Mouse (Mus musculus) megakaryocyte, adult 5-6 weeks (primary cell): ENCODE measurements around the gene Impg1. TPM values are rescaled to one million over a fixed set of nuclear protein-coding genes. Genes with fewer than 3 reads are reported as not detected.
A peak's percentile ranks its signal among the peaks of the same experiment; 100 is the strongest.

Experiments used
- ATAC-seq: 2 replicates; pipeline ENCODE4 v1.8.0; 2016; ENCODE audit warnings: mild to moderate bottlenecking, inconsistent platforms; ENCODE audit not compliant: poor library complexity, severe bottlenecking
- total RNA-seq, 2 experiments: library from RNA; stranded (forward) in 1 of 2; stranded (reverse) in 1 of 2; fragments of 153-499, 151-499 nt in 1 of 2; fragments of 221-1000, 200-1000 nt in 1 of 2; gene quantifications; 2 replicates each; pipeline versions ENCODE4 v1.2.3 to v1.2.4; 2015 to 2017

Impg1 gene
- not detected in 2 replicates for total RNA-seq (2015)
- total RNA-seq (2017), result 0.04 TPM in 1 of 2 replicates, not detected in the other

GRCm38 (mm10) chr9:80465381-80465780, at the start of gene Impg1:
TSS of gene Impg1 (minus strand) at chr9:80465481.
- no peak for ATAC-seq

DNA sequence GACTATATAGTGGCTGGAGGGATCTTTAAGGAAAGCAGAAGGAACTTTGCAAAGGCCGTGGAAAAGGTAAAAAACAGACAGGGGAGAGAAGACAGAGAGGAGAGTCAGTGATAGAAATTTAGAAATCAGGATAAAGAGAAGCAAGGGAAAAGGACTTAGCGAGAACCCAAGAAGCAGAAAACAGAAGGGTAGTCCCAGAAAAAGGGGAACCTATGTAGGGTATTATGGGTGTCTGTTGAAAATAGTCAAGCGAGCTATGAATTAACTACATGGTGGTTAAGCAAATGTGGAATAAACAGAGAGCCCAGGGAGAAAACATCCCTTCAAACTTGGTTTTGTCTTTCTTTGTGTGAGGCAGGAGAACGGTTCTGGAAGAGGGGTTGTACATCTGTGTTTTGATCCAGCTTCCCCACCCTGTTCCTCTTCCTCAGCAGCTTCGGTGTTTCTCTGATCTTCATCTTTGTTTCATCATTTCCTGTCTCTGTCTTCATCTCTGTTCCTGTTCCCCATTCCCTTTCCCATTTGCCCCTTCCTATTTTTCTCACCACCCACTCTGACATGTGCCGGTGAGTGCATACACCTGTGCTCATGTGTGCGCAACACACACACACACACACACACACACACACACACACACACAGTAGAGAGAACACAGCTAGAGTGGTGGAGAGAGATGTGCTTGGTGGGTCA, 44.3 kb upstream of the Impg1 start:
- peak; percentile 84 for ATAC-seq

- ATAC-seq, result no peak
Observed at GRCm38 (mm10) chr9:80504496-80505012, 39.3 kb upstream of the Impg1 start.

- no peak for ATAC-seq
Observed at GRCm38 (mm10) chr9:80491591-80491990, 26.3 kb upstream of the Impg1 start.

DNA sequence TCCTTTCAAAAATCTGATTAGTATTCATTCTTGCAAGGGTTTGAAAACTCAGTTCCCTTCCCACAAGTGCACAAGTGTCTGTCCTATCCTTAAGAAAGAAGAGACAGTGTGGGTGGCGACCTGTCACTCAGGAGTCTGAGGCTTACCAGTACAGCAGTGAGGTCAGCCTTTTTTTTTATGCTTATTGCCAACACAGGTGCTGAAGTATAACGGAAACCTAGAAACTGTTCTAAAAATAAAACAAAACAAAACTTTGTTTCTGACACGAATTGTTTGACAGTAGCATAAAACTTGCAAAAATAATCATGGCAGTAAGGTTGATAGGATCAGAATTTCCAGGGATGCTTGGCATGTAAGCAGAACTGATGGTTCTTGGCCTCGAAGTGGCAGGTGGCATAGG, 4.9 kb downstream of the Impg1 start:
- ATAC-seq, result no peak

DNA sequence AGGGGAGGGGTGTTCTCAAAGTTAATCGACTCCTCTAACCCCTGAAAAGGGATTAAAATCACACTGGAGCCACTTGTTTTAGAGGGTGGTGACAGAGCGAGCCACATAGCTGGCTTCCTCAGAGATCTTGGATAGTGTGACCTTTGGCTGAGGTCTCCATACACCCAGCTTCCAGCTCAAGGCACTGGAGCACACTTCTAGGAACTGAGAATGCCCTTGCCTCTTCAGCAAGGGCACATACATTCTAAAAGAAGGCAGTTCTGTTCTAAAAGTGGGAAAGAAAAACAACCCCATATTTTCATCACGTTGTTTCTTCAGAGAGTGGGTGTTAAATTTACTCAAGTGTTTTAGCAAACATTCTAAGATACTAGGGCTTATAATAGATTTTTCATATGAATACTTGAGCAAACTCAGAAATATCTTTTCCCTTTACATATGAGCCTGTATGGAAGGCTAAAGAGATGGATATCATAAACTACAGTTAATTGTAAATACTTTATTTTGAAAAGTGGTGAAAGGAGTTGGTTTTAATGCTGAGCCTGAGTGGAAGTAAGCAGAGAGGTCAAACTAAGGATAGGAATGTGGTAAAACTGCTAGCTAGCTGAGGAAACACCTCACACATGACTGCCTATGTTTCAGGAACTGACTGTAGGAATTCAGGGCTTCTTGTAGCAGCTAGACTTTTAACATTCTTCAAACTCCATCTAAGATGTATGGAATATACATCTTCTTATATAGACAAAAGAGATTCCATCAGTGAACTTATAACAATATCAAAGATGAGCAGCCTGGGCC, 14.6 kb downstream of the Impg1 start:
- ATAC-seq, result no peak

- 0 out of 2 replicates have a peak, but pooled peaks have one; percentile 33 for ATAC-seq
Observed at GRCm38 (mm10) chr9:80441096-80441710, 24.1 kb downstream of the Impg1 start.

DNA sequence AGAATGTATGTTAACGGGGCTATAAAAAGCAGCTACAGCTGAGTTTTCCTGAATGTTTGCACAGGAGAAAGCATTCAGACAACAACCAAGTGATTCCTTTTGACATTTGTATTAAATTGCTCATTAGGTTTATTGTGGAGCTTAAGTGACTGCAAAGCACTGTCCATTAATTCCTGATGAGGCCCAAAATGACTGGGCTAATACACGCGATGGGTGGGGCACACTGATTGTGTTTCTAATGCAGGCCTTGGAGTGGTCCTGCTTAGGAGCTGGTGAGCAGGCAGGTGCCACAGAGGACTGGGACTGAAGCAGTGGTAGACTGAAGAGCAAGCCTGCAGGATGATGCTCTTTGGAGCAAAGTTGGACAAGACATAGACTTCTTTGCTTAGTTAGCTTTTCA, 73.9 kb downstream of the Impg1 start:
- ATAC-seq, result no peak

- ATAC-seq, result no peak
Observed at GRCm38 (mm10) chr9:80391002-80391401, 74.3 kb downstream of the Impg1 start.

DNA sequence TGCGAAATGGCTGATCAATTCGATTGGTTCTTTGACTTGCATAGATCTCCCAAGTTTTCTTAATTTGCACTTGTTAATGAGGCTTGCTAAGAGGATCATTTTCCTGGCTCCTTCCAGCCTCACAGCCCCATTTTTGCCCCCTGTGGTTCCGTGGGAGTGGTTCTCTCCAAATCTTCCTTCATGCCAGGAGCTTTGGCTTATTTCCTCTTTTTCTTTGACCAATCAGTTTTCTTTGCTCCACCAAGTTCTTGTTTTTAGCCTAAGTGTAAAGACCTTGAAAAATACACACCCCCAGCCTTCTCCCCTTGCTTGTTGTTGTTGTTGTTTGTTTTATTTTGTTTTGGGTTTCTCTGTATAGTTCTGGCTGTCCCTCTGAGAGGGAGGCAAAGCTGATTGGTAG, 77.4 kb downstream of the Impg1 start:
- ATAC-seq, result peak; percentile 58

DNA sequence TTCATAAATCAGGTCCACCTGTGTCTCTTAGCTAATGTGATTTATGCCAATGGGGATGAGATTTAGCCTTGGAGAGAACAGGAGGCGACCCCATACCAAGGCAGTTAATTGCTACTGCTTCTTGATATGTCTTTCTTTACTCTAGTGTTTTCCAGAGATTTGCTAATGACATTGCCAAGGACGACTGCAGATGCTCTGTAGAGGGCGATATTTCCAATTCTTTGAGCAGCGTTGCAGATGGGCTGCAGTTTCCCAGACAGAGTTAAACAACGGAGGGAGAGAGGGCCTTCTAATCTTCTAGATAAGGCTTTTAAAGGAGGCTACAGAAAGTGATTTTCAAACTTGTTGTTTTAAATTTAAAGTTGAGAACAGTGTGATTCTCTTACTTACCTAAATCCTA, 78.8 kb downstream of the Impg1 start:
- ATAC-seq, result no peak

DNA sequence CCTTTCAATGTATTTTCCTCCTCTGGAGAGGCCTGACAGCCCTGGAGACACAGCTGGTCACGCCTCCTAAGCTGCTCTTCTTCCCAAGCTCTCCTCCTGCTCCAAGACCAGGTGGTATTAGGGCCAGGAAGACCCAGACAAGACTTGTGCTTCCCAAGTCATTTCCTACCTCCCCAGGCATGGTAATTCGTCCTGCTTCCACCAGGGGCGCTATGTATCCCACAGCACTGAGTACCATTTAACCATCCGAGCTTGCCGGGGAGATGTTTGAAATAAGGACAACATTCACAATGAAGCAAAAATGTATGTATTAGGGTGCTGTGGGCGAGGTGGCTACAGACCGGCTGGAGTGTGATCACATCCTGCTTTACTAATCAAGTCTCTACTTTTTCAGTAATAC, 79.3 kb downstream of the Impg1 start:
- ATAC-seq, result peak; percentile 70

DNA sequence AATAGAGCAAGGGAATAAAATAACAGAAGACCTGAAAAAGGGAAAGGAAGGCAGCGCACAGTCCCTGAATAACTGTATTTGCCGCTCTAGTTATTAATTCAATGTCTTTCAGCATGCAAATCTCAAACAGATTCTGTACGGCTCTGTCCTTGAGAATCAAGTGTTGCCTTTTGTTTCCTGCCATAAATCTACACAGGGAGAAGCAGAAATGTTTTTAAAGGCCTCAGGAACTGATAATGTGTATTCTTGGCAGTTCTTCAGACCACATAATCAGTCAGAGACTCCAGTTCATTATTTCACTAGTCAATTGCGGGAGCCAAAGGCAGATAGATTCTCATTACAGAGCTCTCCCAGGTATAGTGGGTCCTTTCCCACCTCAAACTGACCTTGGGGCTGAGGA, 82.6 kb downstream of the Impg1 start:
- no peak for ATAC-seq

- ATAC-seq, result no peak
Observed at GRCm38 (mm10) chr9:80380078-80380645, 85.1 kb downstream of the Impg1 start.

DNA sequence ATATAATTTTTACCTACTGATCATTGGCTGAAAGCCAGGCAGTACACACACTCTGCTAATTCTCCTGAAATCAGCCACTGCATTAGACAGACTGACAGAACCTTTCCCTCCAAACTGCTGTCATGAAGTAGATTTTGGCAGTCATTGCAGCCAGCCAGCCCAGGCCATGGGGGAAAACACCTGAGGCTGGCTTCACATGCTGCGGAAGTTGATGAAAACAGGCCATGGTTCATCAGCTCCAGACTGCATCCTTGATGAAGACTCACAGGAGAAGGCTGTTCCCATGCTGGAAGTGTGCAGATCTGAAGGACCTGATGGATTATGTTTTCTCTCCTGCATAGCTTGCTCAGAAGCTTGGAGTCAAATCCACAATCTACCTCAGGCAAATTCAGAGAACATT, 91.2 kb downstream of the Impg1 start:
- no peak for ATAC-seq

DNA sequence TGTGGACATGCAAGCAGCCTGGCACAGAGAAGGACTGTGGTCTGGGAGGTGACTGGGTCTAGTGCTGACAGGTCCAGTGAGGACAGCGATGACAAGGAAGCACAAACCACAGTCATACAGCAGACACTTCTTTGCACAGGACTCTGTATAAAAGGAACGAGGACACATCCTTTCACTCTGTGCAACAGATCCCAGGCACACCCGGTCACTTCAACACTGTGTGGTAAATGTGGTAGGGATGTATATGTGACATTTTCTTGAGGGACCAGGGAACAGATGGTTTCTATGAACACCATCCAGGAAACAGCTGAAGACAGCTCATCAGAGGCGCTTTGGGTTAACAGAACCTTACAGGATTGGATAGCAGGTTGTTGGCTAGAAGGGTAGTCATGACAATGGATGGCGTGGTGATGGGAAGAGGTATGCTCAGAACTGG, 92.0 kb downstream of the Impg1 start:
- ATAC-seq, result no peak

DNA sequence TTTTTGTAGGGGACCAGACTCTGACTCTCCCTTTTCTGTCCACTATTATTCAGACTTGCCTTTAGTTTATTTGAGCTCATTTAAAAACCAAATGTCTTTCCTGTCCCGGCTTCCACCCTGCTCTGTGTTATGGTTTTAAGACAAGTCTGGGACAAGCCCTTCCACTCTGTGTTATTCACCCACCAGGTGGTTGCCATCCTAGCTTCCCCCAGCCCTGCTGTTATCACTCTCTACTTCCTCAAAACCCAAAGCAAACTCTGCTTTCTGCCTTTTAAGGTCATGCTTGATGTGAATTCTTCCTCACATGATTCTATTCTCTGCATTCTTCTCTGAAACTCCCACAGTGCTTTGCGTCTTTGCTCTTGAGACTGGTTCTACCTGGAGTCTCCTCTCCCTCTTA, 96.6 kb downstream of the Impg1 start:
- ATAC-seq, result 0 out of 2 replicates have a peak, but pooled peaks have one; percentile 16

GRCm38 (mm10) chr9:80367520-80368204, 97.6 kb downstream of the Impg1 start:
- ATAC-seq, result no peak

GRCm38 (mm10) chr9:80360063-80360462, 105.2 kb downstream of the Impg1 start:
- ATAC-seq, result no peak

DNA sequence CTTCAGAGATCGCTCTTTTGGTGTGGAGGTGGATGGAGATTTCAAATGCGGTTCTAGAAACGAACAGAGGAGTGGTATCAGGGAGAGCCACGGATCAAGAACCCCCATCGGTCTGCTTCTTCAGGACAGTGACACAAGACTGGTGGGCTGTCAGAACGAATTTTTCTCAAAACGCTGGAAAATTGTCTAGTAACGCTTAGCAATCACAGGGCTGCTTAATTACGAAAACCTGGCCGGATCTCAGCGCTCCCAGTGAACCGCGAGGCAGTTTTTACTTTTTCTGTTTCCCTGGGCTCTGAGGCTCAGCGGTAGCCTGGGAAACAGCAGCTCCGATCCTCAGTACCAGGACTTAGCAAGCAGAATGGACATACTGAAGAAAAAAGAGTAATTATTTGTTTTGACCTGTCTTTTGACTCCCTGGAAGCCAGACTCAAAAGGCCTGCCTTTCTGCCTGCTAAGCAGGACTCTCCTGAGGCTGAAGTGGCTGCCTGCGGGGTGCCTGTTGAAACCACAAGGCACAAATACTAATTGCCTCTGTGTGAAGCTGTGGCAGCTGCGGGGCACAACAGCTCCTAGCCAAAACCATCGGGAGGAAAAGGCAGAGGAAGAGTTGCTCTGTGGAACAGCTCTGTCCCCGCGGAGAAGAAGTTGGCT, 113.5 kb downstream of the Impg1 start:
- no peak for ATAC-seq
